Mouse (Mus musculus): Measurements from ENCODE around the gene Pex19.

DNA sequence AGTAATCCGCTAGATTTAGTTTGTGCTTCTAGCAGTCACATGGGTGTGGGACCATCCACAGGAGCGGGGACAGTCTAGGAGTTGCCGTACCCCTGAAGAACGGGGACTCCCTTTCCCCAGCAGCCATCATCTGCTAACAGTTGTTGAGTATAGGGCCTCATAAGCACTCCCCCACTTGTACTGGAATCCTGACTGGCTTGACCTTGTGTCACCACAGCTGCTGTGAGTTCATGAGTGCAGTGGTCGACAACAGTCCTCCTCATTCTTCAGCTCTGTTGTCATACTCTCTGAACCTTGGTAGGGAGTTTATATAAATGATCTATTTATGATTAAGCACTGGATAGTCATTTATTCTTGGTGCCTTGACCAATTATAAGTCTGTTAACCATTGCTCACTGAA lies 43.3 kb downstream of the Pex19 start:
- TF ChIP-seq POLR2A (IDR thresholded peaks at IDR 0.05; ENCODE audit: extremely low read depth, insufficient read depth, low read length): no peak
- TF ChIP-seq CTCF (IDR thresholded peaks at IDR 0.05; ENCODE audit: extremely low read depth, insufficient read depth, low read length): no peak
